Mouse (Mus musculus) forebrain, embryonic 10.5 days (tissue): ENCODE data around the gene Slk. TPM values are rescaled to one million over a fixed set of nuclear protein-coding genes. Genes with fewer than 3 reads are reported as not detected.
A peak's percentile ranks its signal among the peaks of the same experiment; 100 is the strongest.

Source experiments
- DNase-seq: peaks from one replicate; pipeline ENCODE4 v3.0.0-alpha.2; 2017; ENCODE audit warnings: low spot score; ENCODE audit errors: extremely low spot score
- H3K27ac ChIP-seq: fragments of 300-500 bp; sonication (generic); 2 replicates; pipeline ENCODE4 v1.5.1; 2016; ENCODE audit warnings: mild to moderate bottlenecking
- H3K27me3 ChIP-seq: fragments of 300-500 bp; sonication (generic); 2 replicates; pipeline ENCODE4 v1.6.1; 2016; ENCODE audit warnings: mild to moderate bottlenecking; ENCODE audit not compliant: poor library complexity, severe bottlenecking
- H3K36me3 ChIP-seq: fragments of 300-500 bp; sonication (generic); replicated peaks from 2 replicates; pipeline ENCODE4 v1.6.1; 2016; ENCODE audit warnings: mild to moderate bottlenecking, moderate library complexity
- H3K4me1 ChIP-seq: fragments of 300-500 bp; sonication (generic); 2 replicates; pipeline ENCODE4 v1.6.1; 2016
- H3K4me3 ChIP-seq: fragments of 300-500 bp; sonication (generic); 2 replicates; pipeline ENCODE4 v1.5.1; 2016; ENCODE audit warnings: mild to moderate bottlenecking, moderate library complexity
- H3K9me3 ChIP-seq: fragments of 300-500 bp; sonication (generic); 2 replicates; pipeline ENCODE4 v1.6.1; 2016; ENCODE audit warnings: mild to moderate bottlenecking, moderate library complexity
- WGBS: fragments of 180-500 bp; shearing (Covaris S2); methylation state at CpG from one replicate; pipeline ENCODE4 v1.1.7; 2016; 5-methylcytosine and 5-hydroxymethylcytosine counted together
- polyA plus RNA-seq: library from polyadenylated mRNA; unstranded; fragments of >200 nt; fragmentation: Nextera tagmentation; extraction: Ambion mirVana; gene quantifications from 2 replicates; pipeline ENCODE4 v1.2.1, GENCODE M21; 2016

Slk gene
- 8.8 and 10.3 TPM in 2 replicates for polyA plus RNA-seq

DNA sequence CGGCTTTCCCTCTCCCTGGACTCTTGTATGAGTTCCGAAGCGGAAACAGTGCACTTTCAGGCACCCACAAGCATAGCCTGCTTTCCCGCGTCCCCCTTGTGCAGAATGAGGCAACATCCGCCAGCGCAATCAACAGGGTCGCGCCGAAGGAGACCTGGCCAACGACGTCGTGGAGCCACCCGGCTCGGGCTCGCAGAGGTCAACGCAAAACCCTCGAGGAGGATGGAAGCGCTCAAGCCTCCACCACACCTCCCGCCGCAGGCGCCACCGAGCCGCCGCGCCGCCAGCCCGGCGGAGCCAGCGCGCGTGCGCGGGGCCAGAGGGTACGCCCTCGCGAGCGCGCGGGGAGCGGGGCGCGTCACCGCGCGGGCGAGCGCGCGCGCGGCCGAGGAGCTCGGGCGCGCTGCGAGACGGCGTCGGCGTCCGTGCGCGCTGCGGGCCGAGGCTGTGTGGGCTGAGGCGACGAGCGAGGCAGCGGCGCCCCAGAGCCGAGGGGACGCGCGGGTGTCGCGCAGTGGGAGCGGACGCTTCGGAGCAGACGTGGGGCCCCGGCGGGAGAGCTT, at the start of gene Slk:
TSS of gene Slk (plus strand) at position 454 of the 563 bp plus-strand sequence.
- peak within 1 kb of the TSS; percentile 95 for H3K27ac ChIP-seq
- no peaks in the 10 kb centered on the region for H3K36me3 ChIP-seq
- peaks cover 29% of the 10 kb centered on the region for H3K4me1 ChIP-seq
- DNase-seq: peak; percentile 85
- H3K4me3 ChIP-seq: peak within 1 kb of the TSS; percentile 79
- no peaks in the 10 kb centered on the region for H3K27me3 ChIP-seq
- no peaks in the 10 kb centered on the region for H3K9me3 ChIP-seq
- WGBS: under 1% methylated on average over 82 of the region's 83 CpGs

- H3K9me3 ChIP-seq: peaks cover 8% of the 10 kb centered on the region
- H3K27me3 ChIP-seq: no peaks in the 10 kb centered on the region
- no peak for DNase-seq
- H3K27ac ChIP-seq: no peak overlapping the region
- peaks cover 72% of the 10 kb centered on the region for H3K36me3 ChIP-seq
- WGBS: 89% methylated on average over 5 of the region's 5 CpGs
- no peak overlapping the region for H3K4me3 ChIP-seq
- peaks cover 18% of the 10 kb centered on the region for H3K4me1 ChIP-seq
These were observed 48.2 kb upstream of the Slk start for GRCm38 (mm10) chr19:47531309-47531708.

GRCm38 (mm10) chr19:47532449-47532848, 47.0 kb upstream of the Slk start:
- H3K4me1 ChIP-seq: peaks cover 26% of the 10 kb centered on the region
- peaks cover 61% of the 10 kb centered on the region for H3K36me3 ChIP-seq
- H3K27ac ChIP-seq: no peak overlapping the region
- 87% methylated on average over 3 of the region's 3 CpGs for WGBS
- no peak for DNase-seq
- H3K4me3 ChIP-seq: no peak overlapping the region
- H3K9me3 ChIP-seq: peaks cover 8% of the 10 kb centered on the region
- H3K27me3 ChIP-seq: no peaks in the 10 kb centered on the region

GRCm38 (mm10) chr19:47534131-47534530, 45.3 kb upstream of the Slk start:
- H3K4me3 ChIP-seq: no peak overlapping the region
- no peak for DNase-seq
- H3K27me3 ChIP-seq: peaks cover 7% of the 10 kb centered on the region; the same call in 1 of the 2 replicates
- peaks cover 8% of the 10 kb centered on the region for H3K9me3 ChIP-seq
- H3K36me3 ChIP-seq: peaks cover 45% of the 10 kb centered on the region
- no peak overlapping the region for H3K27ac ChIP-seq
- peaks cover 37% of the 10 kb centered on the region for H3K4me1 ChIP-seq
- WGBS: 95% methylated on average over 1 of the region's 1 CpGs

DNA sequence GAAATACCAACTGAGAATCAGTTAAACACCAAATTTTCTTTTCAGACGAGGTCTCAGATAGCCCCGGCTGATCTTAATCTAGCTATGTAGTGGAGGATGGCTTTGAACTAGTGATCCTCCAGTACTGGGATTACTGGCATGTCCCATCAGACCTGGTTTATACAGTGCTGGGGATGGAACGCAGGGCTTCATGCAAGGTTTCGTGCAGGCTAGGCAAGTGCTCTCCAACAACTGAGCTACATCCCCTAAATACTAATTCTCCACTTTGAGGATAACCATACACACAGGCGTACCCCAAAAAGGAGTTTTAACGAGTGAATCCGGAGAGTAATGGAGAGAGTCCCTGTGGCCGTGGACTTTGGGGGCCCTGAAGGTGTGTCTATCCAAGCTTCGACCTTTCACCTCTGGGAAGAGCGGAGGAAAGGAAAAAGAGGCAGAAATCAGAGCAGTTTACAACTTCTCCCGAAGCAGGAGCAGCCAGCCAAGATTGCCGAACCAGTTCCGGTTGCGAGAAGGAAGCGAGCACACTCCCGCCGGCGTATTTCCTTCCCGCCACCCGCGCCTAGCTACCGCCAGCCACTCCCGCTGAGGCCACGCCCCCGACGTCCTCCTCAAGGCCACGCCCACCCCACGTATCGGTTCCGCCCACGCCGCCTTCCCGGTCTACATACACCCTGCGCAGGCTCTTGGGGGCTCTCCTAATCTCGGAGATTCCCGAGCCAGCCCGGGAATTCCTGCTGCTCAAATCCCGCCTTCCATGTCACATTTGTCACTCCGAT, 42.8 kb upstream of the Slk start:
- Histone ChIP-seq H3K36me3 (peaks cover 23% of the 10 kb centered on the region), H3K4me3 (peak overlapping the region; percentile 66), H3K27ac (peak overlapping the region; percentile 91), H3K27me3 (peaks cover 9% of the 10 kb centered on the region; the same call in 1 of the 2 replicates), H3K4me1 (peaks cover 34% of the 10 kb centered on the region), H3K9me3 (peaks cover 8% of the 10 kb centered on the region)
- WGBS: 5% methylated on average over 39 of the region's 39 CpGs
- peak; percentile 99 for DNase-seq

GRCm38 (mm10) chr19:47537300-47537792, 42.1 kb upstream of the Slk start, which contains the start of gene Stn1:
Gene Stn1, minus strand, starts transcription at chr19:47537507.
- Histone ChIP-seq H3K27ac (peak within 1 kb of the TSS; percentile 91), H3K9me3 (peaks cover 7% of the 10 kb centered on the region), H3K4me3 (peak within 1 kb of the TSS; percentile 66), H3K27me3 (peaks cover 12% of the 10 kb centered on the region; the same call in 1 of the 2 replicates), H3K4me1 (peaks cover 34% of the 10 kb centered on the region), H3K36me3 (peaks cover 18% of the 10 kb centered on the region)
- peak; percentile 26 for DNase-seq
- WGBS: 3% methylated on average over 10 of the region's 10 CpGs

- no peak for DNase-seq
- Histone ChIP-seq H3K36me3 (peaks cover 12% of the 10 kb centered on the region), H3K4me1 (peaks cover 34% of the 10 kb centered on the region), H3K27ac (peak overlapping the region; percentile 91), H3K4me3 (peak overlapping the region; percentile 66; the same call in 1 of the 2 replicates), H3K9me3 (0 out of 2 replicates have a peak, but pooled peaks cover 1% of the 10 kb centered on the region), H3K27me3 (peaks cover 12% of the 10 kb centered on the region; the same call in 1 of the 2 replicates)
- 83% methylated on average over 6 of the region's 6 CpGs for WGBS
These were observed 41.6 kb upstream of the Slk start for GRCm38 (mm10) chr19:47537879-47538278.

DNA sequence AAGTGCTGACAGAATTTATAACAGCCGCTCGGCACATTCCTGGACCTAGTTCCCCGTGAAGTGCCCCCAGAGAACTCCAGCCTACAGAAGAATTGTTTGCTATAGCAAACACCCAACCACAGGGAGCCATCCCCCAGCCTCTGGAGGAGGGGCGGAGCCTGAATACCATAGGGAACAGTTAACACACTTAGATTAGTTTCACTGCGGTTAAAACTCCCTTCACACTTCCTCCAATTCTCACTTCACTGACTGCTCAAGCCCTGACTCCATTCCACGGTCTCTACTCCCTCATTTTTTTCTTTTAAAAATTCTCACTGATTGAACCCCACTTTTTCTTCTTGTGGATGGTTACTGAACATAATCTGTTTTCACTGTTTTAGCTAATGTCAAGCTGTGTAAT, 40.7 kb upstream of the Slk start:
- Histone ChIP-seq H3K4me3 (no peak overlapping the region), H3K27me3 (peaks cover 12% of the 10 kb centered on the region; the same call in 1 of the 2 replicates), H3K4me1 (peaks cover 34% of the 10 kb centered on the region), H3K27ac (no peak overlapping the region), H3K36me3 (peaks cover 3% of the 10 kb centered on the region), H3K9me3 (no peaks in the 10 kb centered on the region)
- WGBS: 28% methylated on average over 6 of the region's 6 CpGs
- DNase-seq: no peak

- WGBS: 80% methylated on average over 7 of the region's 7 CpGs
- peaks cover 12% of the 10 kb centered on the region; the same call in 1 of the 2 replicates for H3K27me3 ChIP-seq
- no peaks in the 10 kb centered on the region for H3K9me3 ChIP-seq
- no peaks in the 10 kb centered on the region for H3K36me3 ChIP-seq
- no peak for DNase-seq
- H3K27ac ChIP-seq: no peak overlapping the region
- H3K4me3 ChIP-seq: no peak overlapping the region
- H3K4me1 ChIP-seq: peaks cover 17% of the 10 kb centered on the region
These were observed 37.0 kb upstream of the Slk start for GRCm38 (mm10) chr19:47542441-47542840.

DNA sequence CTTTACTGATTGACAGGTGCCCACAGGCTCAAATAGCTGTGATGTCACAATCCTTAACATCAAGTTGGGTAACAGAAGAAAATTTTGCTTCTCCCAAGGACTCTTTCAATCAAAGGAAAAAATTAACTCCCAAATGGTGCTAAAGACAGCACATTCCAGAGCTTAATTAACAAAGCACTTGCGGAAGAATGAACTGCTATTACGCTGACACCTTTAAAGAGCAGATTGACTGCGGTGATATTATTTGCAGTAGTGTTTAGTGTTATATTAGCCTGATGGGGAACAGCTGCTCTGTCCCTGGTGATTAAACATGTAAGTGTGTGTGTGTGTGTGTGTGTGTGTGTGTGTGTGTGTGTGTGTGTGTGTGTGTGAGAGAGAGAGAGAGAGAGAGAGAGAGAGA, 34.4 kb upstream of the Slk start:
- Histone ChIP-seq H3K9me3 (no peaks in the 10 kb centered on the region), H3K36me3 (no peaks in the 10 kb centered on the region), H3K4me3 (no peak overlapping the region), H3K27ac (no peak overlapping the region), H3K4me1 (0 out of 2 replicates have a peak, but pooled peaks cover 4% of the 10 kb centered on the region), H3K27me3 (0 out of 2 replicates have a peak, but pooled peaks cover 5% of the 10 kb centered on the region)
- 70% methylated on average over 3 of the region's 3 CpGs for WGBS
- DNase-seq: no peak

DNA sequence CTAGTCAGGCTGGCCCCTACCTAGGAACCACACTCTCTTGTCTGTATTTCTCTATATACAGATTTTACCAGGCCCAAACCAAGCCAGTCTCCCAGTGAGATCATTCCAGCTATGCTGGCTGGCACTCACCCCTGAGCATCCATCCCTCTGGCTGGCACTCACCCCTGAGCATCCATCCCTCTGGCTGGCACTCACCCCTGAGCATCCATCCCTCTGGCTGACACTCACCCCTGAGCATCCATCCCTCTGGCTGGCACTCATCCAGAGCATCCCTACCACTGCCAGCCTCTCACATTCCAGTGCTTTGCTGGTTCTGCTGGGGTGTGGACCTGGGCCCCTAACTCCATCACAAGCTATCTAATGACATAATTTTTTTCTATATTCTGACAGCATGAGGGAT, 34.0 kb upstream of the Slk start:
- no peak for DNase-seq
- Histone ChIP-seq H3K4me1 (0 out of 2 replicates have a peak, but pooled peaks cover 4% of the 10 kb centered on the region), H3K27me3 (0 out of 2 replicates have a peak, but pooled peaks cover 5% of the 10 kb centered on the region), H3K9me3 (no peaks in the 10 kb centered on the region), H3K4me3 (no peak overlapping the region), H3K36me3 (no peaks in the 10 kb centered on the region), H3K27ac (no peak overlapping the region)

DNA sequence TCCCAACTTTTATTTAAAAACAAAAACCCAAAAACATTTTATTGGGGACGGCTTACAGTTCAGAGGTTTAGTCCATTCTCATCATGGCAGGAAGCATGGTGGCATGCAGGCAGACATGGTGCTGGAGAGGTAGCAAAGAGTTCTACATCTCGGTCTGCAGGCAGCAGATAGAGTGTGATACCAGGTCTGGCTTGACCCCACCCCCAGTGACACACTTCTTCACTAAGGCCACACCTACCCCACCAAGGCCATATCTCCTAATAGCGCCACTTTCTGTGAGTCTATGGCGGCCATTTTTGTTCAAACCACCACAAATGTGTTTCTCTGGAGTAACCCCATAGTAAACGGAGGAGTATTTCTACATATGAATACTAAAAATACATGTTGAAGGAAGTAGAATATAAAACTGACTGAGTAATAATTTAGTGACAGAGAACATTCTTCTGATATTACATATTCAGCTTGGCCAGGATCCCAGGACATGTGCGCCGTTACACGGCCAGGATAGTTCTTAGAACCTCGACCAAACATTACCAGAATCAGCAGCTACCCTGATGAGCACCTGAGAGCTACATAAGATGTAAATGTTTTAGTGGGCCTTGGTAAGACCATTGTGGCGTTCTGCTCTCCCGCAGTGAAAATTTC, 30.9 kb upstream of the Slk start:
- 96% methylated on average over 11 of the region's 11 CpGs for WGBS
- H3K4me3 ChIP-seq: no peak overlapping the region
- no peaks in the 10 kb centered on the region for H3K27me3 ChIP-seq
- H3K27ac ChIP-seq: no peak overlapping the region
- no peak for DNase-seq
- H3K36me3 ChIP-seq: no peaks in the 10 kb centered on the region
- H3K4me1 ChIP-seq: 0 out of 2 replicates have a peak, but pooled peaks cover 4% of the 10 kb centered on the region
- no peaks in the 10 kb centered on the region for H3K9me3 ChIP-seq
